Mouse (Mus musculus) liver, embryonic 15.5 days (tissue): ENCODE data around the gene Olfr323. TPM values are rescaled to one million over a fixed set of nuclear protein-coding genes. Genes with fewer than 3 reads are reported as not detected.

Experiments
- ATAC-seq: fragments of 200-750 bp; cut with Nextera tagmentation; 2 replicates; pipeline ENCODE4 v1.8.0; 2017; ENCODE audit warnings: moderate number of reproducible peaks, mild to moderate bottlenecking, moderate library complexity; ENCODE audit not compliant: insufficient read depth
- H3K27ac ChIP-seq: fragments of 300-500 bp; sonication (generic); replicated peaks from 2 replicates; pipeline ENCODE4 v1.5.1; 2015; ENCODE audit warnings: mild to moderate bottlenecking, inconsistent platforms
- H3K27me3 ChIP-seq: fragments of 300-500 bp; sonication (generic); 2 replicates; pipeline ENCODE4 v1.6.1; 2015; ENCODE audit warnings: mild to moderate bottlenecking, inconsistent platforms
- H3K36me3 ChIP-seq: fragments of 300-500 bp; sonication (generic); replicated peaks from 2 replicates; pipeline ENCODE4 v1.6.1; 2015; ENCODE audit warnings: moderate library complexity, mild to moderate bottlenecking, inconsistent platforms
- H3K4me1 ChIP-seq: fragments of 300-500 bp; sonication (generic); replicated peaks from 2 replicates; pipeline ENCODE4 v1.6.1; 2015; ENCODE audit warnings: inconsistent platforms
- H3K4me2 ChIP-seq: fragments of 300-500 bp; sonication (generic); 2 replicates; pipeline ENCODE4 v1.6.1; 2015; ENCODE audit warnings: moderate library complexity, mild to moderate bottlenecking, inconsistent platforms
- H3K4me3 ChIP-seq: fragments of 300-500 bp; sonication (generic); replicated peaks from 2 replicates; pipeline ENCODE4 v1.5.1; 2015; ENCODE audit warnings: mild to moderate bottlenecking, inconsistent platforms
- H3K9ac ChIP-seq: fragments of 300-500 bp; sonication (generic); 2 replicates; pipeline ENCODE4 v1.6.1; 2015; ENCODE audit warnings: moderate library complexity, mild to moderate bottlenecking, inconsistent platforms
- H3K9me3 ChIP-seq: fragments of 300-500 bp; sonication (generic); replicated peaks from 2 replicates; pipeline ENCODE4 v1.6.1; 2016; ENCODE audit warnings: inconsistent platforms
- WGBS: fragments of 180-500 bp; shearing (Covaris S2); methylation state at CpG from one replicate; pipeline ENCODE4 v1.1.7; 2015; ENCODE audit warnings: mixed read lengths; ENCODE audit not compliant: insufficient replicate concordance; 5-methylcytosine and 5-hydroxymethylcytosine counted together
- polyA plus RNA-seq: library from polyadenylated mRNA; unstranded; fragments of >200 nt; fragmentation: Nextera tagmentation; extraction: Ambion mirVana; gene quantifications from 2 replicates; pipeline ENCODE4 v1.2.1, GENCODE M21; 2015

Gene Olfr323
- polyA plus RNA-seq, 1 experiment from 2014 or later = not detected

GRCm38 (mm10) chr11:58602800-58603560, 27.3 kb downstream of the Olfr323 start:
- Histone ChIP-seq H3K36me3 (no peaks in the 10 kb centered on the region), H3K4me1 (0 out of 2 replicates have a peak, but pooled peaks cover 5% of the 10 kb centered on the region), H3K9me3 (no peaks in the 10 kb centered on the region), H3K4me3 (no peak overlapping the region), H3K4me2 (no peak overlapping the region), H3K27me3 (no peaks in the 10 kb centered on the region), H3K9ac (no peak overlapping the region), H3K27ac (no peak overlapping the region)
- no peak for ATAC-seq
- 54% methylated on average over 6 of the region's 6 CpGs for WGBS

GRCm38 (mm10) chr11:58602062-58602461, 28.2 kb downstream of the Olfr323 start:
- ATAC-seq = no peak
- Histone ChIP-seq H3K4me2 (no peak overlapping the region), H3K27ac (no peak overlapping the region), H3K9ac (no peak overlapping the region), H3K36me3 (no peaks in the 10 kb centered on the region), H3K4me3 (no peak overlapping the region), H3K9me3 (no peaks in the 10 kb centered on the region), H3K4me1 (0 out of 2 replicates have a peak, but pooled peaks cover 5% of the 10 kb centered on the region), H3K27me3 (no peaks in the 10 kb centered on the region)

GRCm38 (mm10) chr11:58597837-58598236, 32.5 kb downstream of the Olfr323 start:
- WGBS = 56% methylated on average over 13 of the region's 13 CpGs

GRCm38 (mm10) chr11:58594814-58595213, 35.5 kb downstream of the Olfr323 start, which contains the start of gene Olfr324:
Gene Olfr324, plus strand, starts transcription at chr11:58595114.
- ATAC-seq = no peak
- no peaks in the 10 kb centered on the region for H3K36me3 ChIP-seq
- no peaks in the 10 kb centered on the region for H3K27me3 ChIP-seq

More at GRCm38 (mm10) chr11:58597837-58598236, 32.5 kb downstream of the Olfr323 start:
- Histone ChIP-seq H3K9ac (no peak overlapping the region), H3K4me1 (no peaks in the 10 kb centered on the region), H3K4me3 (no peak overlapping the region), H3K4me2 (no peak overlapping the region), H3K36me3 (no peaks in the 10 kb centered on the region), H3K27ac (no peak overlapping the region), H3K9me3 (no peaks in the 10 kb centered on the region), H3K27me3 (no peaks in the 10 kb centered on the region)
- no peak for ATAC-seq

GRCm38 (mm10) chr11:58588620-58589250, 41.6 kb downstream of the Olfr323 start:
- no peaks in the 10 kb centered on the region for H3K36me3 ChIP-seq
- WGBS = 54% methylated on average over 3 of the region's 3 CpGs
- no peak overlapping the region for H3K4me2 ChIP-seq
- H3K9ac ChIP-seq = no peak overlapping the region
- H3K9me3 ChIP-seq = no peaks in the 10 kb centered on the region
- H3K27ac ChIP-seq = 0 out of 2 replicates have a peak overlapping the region, but pooled peaks have one; percentile 7
- H3K4me1 ChIP-seq = peaks cover 37% of the 10 kb centered on the region
- ATAC-seq = no peak
- H3K4me3 ChIP-seq = no peak overlapping the region
- H3K27me3 ChIP-seq = no peaks in the 10 kb centered on the region

More at GRCm38 (mm10) chr11:58594814-58595213, 35.5 kb downstream of the Olfr323 start, which contains the start of gene Olfr324:
- Histone ChIP-seq H3K4me3 (no peak within 1 kb of the TSS), H3K4me1 (peaks cover 3% of the 10 kb centered on the region), H3K4me2 (no peak within 1 kb of the TSS), H3K9me3 (no peaks in the 10 kb centered on the region), H3K27ac (no peak within 1 kb of the TSS), H3K9ac (no peak within 1 kb of the TSS)
- WGBS = 56% methylated on average over 6 of the region's 6 CpGs

GRCm38 (mm10) chr11:58587898-58588348, 42.4 kb downstream of the Olfr323 start:
- Histone ChIP-seq H3K9me3 (no peaks in the 10 kb centered on the region), H3K4me1 (peaks cover 37% of the 10 kb centered on the region), H3K9ac (peak overlapping the region; percentile 38; the same call in 1 of the 2 replicates), H3K27me3 (no peaks in the 10 kb centered on the region), H3K4me2 (peak overlapping the region; percentile 64), H3K36me3 (no peaks in the 10 kb centered on the region), H3K27ac (peak overlapping the region; percentile 89), H3K4me3 (peak overlapping the region; percentile 29; the same call in 1 of the 2 replicates)
- peak; percentile 100 for ATAC-seq
- WGBS = 25% methylated on average over 7 of the region's 7 CpGs

- Histone ChIP-seq H3K36me3 (no peaks in the 10 kb centered on the region), H3K9me3 (no peaks in the 10 kb centered on the region), H3K9ac (no peak overlapping the region), H3K4me2 (no peak overlapping the region), H3K4me1 (no peaks in the 10 kb centered on the region), H3K27ac (no peak overlapping the region), H3K27me3 (peaks cover 9% of the 10 kb centered on the region), H3K4me3 (no peak overlapping the region)
- WGBS = 56% methylated on average over 8 of the region's 8 CpGs
- no peak for ATAC-seq
Measured at GRCm38 (mm10) chr11:58578636-58579035, 51.7 kb downstream of the Olfr323 start.

GRCm38 (mm10) chr11:58577430-58577829, 52.9 kb downstream of the Olfr323 start, which contains the start of gene Olfr325:
Gene Olfr325, plus strand, starts transcription at chr11:58577730.
- H3K4me3 ChIP-seq = no peak within 1 kb of the TSS
- H3K27ac ChIP-seq = no peak within 1 kb of the TSS
- no peak within 1 kb of the TSS for H3K9ac ChIP-seq
- H3K36me3 ChIP-seq = no peaks in the 10 kb centered on the region
- ATAC-seq = no peak
- no peaks in the 10 kb centered on the region for H3K9me3 ChIP-seq
- WGBS = 52% methylated on average over 1 of the region's 1 CpGs
- peaks cover 9% of the 10 kb centered on the region for H3K27me3 ChIP-seq
- no peaks in the 10 kb centered on the region for H3K4me1 ChIP-seq
- H3K4me2 ChIP-seq = no peak within 1 kb of the TSS

Other genes starting within 250 kb of the Olfr323 start
- gene 1810065E05Rik, start 209.4 kb downstream of the Olfr323 start, polyA plus RNA-seq = not detected in 2 replicates
- gene Gm12253, start 197.9 kb downstream of the Olfr323 start, polyA plus RNA-seq = not detected in 2 replicates
- gene Lypd9, start 177.6 kb downstream of the Olfr323 start, polyA plus RNA-seq = not detected in 2 replicates
- gene Olfr30, start 168.2 kb downstream of the Olfr323 start, polyA plus RNA-seq = not detected in 2 replicates
- gene Olfr332, start 137.9 kb downstream of the Olfr323 start, polyA plus RNA-seq = not detected in 2 replicates
- gene Olfr331, start 127.9 kb downstream of the Olfr323 start, polyA plus RNA-seq = not detected in 2 replicates
- gene Olfr330, start 95.7 kb downstream of the Olfr323 start, polyA plus RNA-seq = not detected in 2 replicates
- gene Olfr329-ps, start 84.1 kb downstream of the Olfr323 start, polyA plus RNA-seq = not detected in 2 replicates
- not detected in 2 replicates for gene Olfr328, start 74.9 kb downstream of the Olfr323 start, polyA plus RNA-seq
- not detected in 2 replicates for gene Olfr224, start 59.9 kb downstream of the Olfr323 start, polyA plus RNA-seq
- gene Olfr325, start 52.8 kb downstream of the Olfr323 start, polyA plus RNA-seq = not detected in 2 replicates
- gene Olfr324, start 35.4 kb downstream of the Olfr323 start, polyA plus RNA-seq = not detected in 2 replicates
- gene 2210407C18Rik, start 14.4 kb downstream of the Olfr323 start, polyA plus RNA-seq = not detected in 2 replicates
- gene Trim58, start 10.0 kb upstream of the Olfr323 start, polyA plus RNA-seq = 13.7 and 14.0 TPM in 2 replicates
- gene Olfr322, start 28.3 kb upstream of the Olfr323 start, polyA plus RNA-seq = not detected in 2 replicates
- gene Olfr320, start 50.6 kb upstream of the Olfr323 start, polyA plus RNA-seq = not detected in 2 replicates
- not detected in 2 replicates for gene Olfr319, start 68.7 kb upstream of the Olfr323 start, polyA plus RNA-seq
- gene Olfr318, start 93.5 kb upstream of the Olfr323 start, polyA plus RNA-seq = not detected in 2 replicates
- not detected in 2 replicates for gene Olfr317, start 108.7 kb upstream of the Olfr323 start, polyA plus RNA-seq
- gene Olfr316, start 122.2 kb upstream of the Olfr323 start, polyA plus RNA-seq = not detected in 2 replicates
- not detected in 2 replicates for gene Olfr315, start 142.7 kb upstream of the Olfr323 start, polyA plus RNA-seq
- gene Olfr314, start 152.5 kb upstream of the Olfr323 start, polyA plus RNA-seq = not detected in 2 replicates
- not detected in 2 replicates for gene Fam183b, start 171.5 kb upstream of the Olfr323 start, polyA plus RNA-seq
- gene Olfr313, start 184.5 kb upstream of the Olfr323 start, polyA plus RNA-seq = not detected in 2 replicates
- gene Olfr312, start 198.7 kb upstream of the Olfr323 start, polyA plus RNA-seq = not detected in 2 replicates
- not detected in 2 replicates for gene Olfr311, start 208.8 kb upstream of the Olfr323 start, polyA plus RNA-seq
- gene Gm12258, start 216.7 kb upstream of the Olfr323 start, polyA plus RNA-seq = 1.7 and 2.6 TPM in 2 replicates
- 2.3 and 2.5 TPM in 2 replicates for gene 2810021J22Rik, start 236.7 kb upstream of the Olfr323 start, polyA plus RNA-seq